Mouse (Mus musculus) small intestine, adult 2 months (tissue): ENCODE measurements around the gene Pbsn. TPM values are rescaled to one million over a fixed set of nuclear protein-coding genes. Genes with fewer than 3 reads are reported as not detected.
A peak's percentile ranks its signal among the peaks of the same experiment; 100 is the strongest.
"Not testable (repeated sequence)": the region's sequence is repeated elsewhere in the genome, so short reads cannot be mapped to it uniquely, and the experiment has no call there.

Experiments
- H3K27ac ChIP-seq: fragments of 200-500 bp; 2 replicates; pipeline ENCODE4 v1.5.1; 2012; ENCODE audit warnings: low read depth, low read length, control low read depth, inconsistent platforms; ENCODE audit not compliant: insufficient read depth
- H3K27me3 ChIP-seq: fragments of 200-500 bp; 2 replicates; pipeline ENCODE4 v1.6.1; 2012; ENCODE audit warnings: mild to moderate bottlenecking, moderate library complexity, low read length, inconsistent platforms; ENCODE audit not compliant: control insufficient read depth, insufficient read depth
- H3K36me3 ChIP-seq: fragments of 200-500 bp; 2 replicates; pipeline ENCODE4 v1.6.1; 2012; ENCODE audit warnings: mild to moderate bottlenecking, low read length, control low read depth, inconsistent platforms; ENCODE audit not compliant: control insufficient read depth, insufficient read depth
- H3K4me1 ChIP-seq: fragments of 200-500 bp; 2 replicates; pipeline ENCODE4 v1.6.1; 2012; ENCODE audit warnings: low read length, inconsistent platforms, mixed read lengths; ENCODE audit not compliant: control insufficient read depth, insufficient read depth, insufficient read length
- H3K4me3 ChIP-seq: fragments of 200-500 bp; 2 replicates; pipeline ENCODE4 v1.5.1; 2012; ENCODE audit warnings: low read depth, mild to moderate bottlenecking, control low read depth, inconsistent platforms, low read length, moderate library complexity
- CTCF ChIP-seq: fragments of 200-500 bp; IDR thresholded peaks from 2 replicates; pipeline ENCODE4 v1.5.1; 2012; ENCODE audit warnings: low read depth, mild to moderate bottlenecking, control low read depth, inconsistent platforms, low read length, moderate library complexity, mixed read lengths; ENCODE audit not compliant: insufficient replicate concordance, insufficient read length; ENCODE audit errors: extremely low read depth
- POLR2A ChIP-seq: fragments of 200-500 bp; IDR thresholded peaks from 2 replicates; pipeline ENCODE4 v1.6.1; 2012; ENCODE audit warnings: low read depth, mild to moderate bottlenecking, control low read depth, inconsistent platforms, low read length, moderate library complexity
- WGBS: fragments of 180-500 bp; shearing (Covaris S2); methylation state at CpG from one replicate; pipeline ENCODE4 v1.1.7; 2018; 5-methylcytosine and 5-hydroxymethylcytosine counted together
- polyA plus RNA-seq: library from polyadenylated mRNA; depleted of rRNA; stranded (reverse); fragments of >200 nt; gene quantifications from 2 replicates; pipeline ENCODE4 v1.2.3, GENCODE M21; 2012; rRNA removed

Pbsn gene
- not detected in 2 replicates for polyA plus RNA-seq

GRCm38 (mm10) chrX:77853523-77853922 lies at the start of gene Pbsn:
Gene Pbsn (minus strand): TSS chrX:77853623.
- Histone ChIP-seq H3K36me3 (no peaks in the 10 kb centered on the region), H3K4me1 (no peaks in the 10 kb centered on the region), H3K27ac (no peak within 1 kb of the TSS), H3K27me3 (no peaks in the 10 kb centered on the region), H3K4me3 (no peak within 1 kb of the TSS)
- WGBS: 88% methylated on average over 1 of the region's 1 CpGs
- TF ChIP-seq POLR2A (no peak), CTCF (no peak)

GRCm38 (mm10) chrX:77880033-77880432 lies 26.6 kb upstream of the Pbsn start:
- H3K36me3 ChIP-seq, H3K4me3 ChIP-seq, H3K27ac ChIP-seq, H3K27me3 ChIP-seq, H3K4me1 ChIP-seq: not testable (repeated sequence)
- 41% methylated on average over 2 of the region's 4 CpGs for WGBS

GRCm38 (mm10) chrX:77864458-77864857 lies 11.0 kb upstream of the Pbsn start, which contains the start of gene Gm14744:
Gene Gm14744 (plus strand): TSS chrX:77864758.
- WGBS: 92% methylated on average over 2 of the region's 2 CpGs
- H3K27ac ChIP-seq, H3K36me3 ChIP-seq, H3K4me3 ChIP-seq, H3K27me3 ChIP-seq, H3K4me1 ChIP-seq: not testable (repeated sequence)

- Histone ChIP-seq H3K4me3 (no peak overlapping the region), H3K27me3 (no peaks in the 10 kb centered on the region), H3K36me3 (no peaks in the 10 kb centered on the region), H3K4me1 (no peaks in the 10 kb centered on the region), H3K27ac (no peak overlapping the region)
- 45% methylated on average over 6 of the region's 6 CpGs for WGBS
- TF ChIP-seq CTCF (no peak), POLR2A (no peak)
Observed at GRCm38 (mm10) chrX:77812031-77812430, 41.4 kb downstream of the Pbsn start.

GRCm38 (mm10) chrX:77810608-77811206 lies 42.7 kb downstream of the Pbsn start:
- 13% methylated on average over 17 of the region's 17 CpGs for WGBS
- Histone ChIP-seq H3K4me3 (peak overlapping the region; percentile 54), H3K4me1 (no peaks in the 10 kb centered on the region), H3K27ac (peak overlapping the region; percentile 6; the same call in 1 of the 2 replicates), H3K27me3 (no peaks in the 10 kb centered on the region), H3K36me3 (no peaks in the 10 kb centered on the region)
- TF ChIP-seq POLR2A (no peak), CTCF (peak; percentile 63; the same call in 1 of the 2 replicates)

GRCm38 (mm10) chrX:77808602-77809001 lies 44.8 kb downstream of the Pbsn start:
- H3K4me1 ChIP-seq: no peaks in the 10 kb centered on the region

GRCm38 (mm10) chrX:77802293-77802692 lies 51.1 kb downstream of the Pbsn start:
- no peak for TF ChIP-seq POLR2A
- no peak for TF ChIP-seq CTCF
- H3K27ac ChIP-seq: no peak overlapping the region
- 55% methylated on average over 2 of the region's 2 CpGs for WGBS
- no peaks in the 10 kb centered on the region for H3K4me1 ChIP-seq
- no peak overlapping the region for H3K4me3 ChIP-seq
- H3K36me3 ChIP-seq: no peaks in the 10 kb centered on the region
- no peaks in the 10 kb centered on the region for H3K27me3 ChIP-seq

More at GRCm38 (mm10) chrX:77808602-77809001, 44.8 kb downstream of the Pbsn start:
- Histone ChIP-seq H3K27me3 (no peaks in the 10 kb centered on the region), H3K27ac (no peak overlapping the region), H3K4me3 (no peak overlapping the region), H3K36me3 (no peaks in the 10 kb centered on the region)
- TF ChIP-seq POLR2A (no peak), CTCF (peak; percentile 58; the same call in 1 of the 2 replicates)
- WGBS: 18% methylated on average over 2 of the region's 2 CpGs

GRCm38 (mm10) chrX:77801543-77801942 lies 51.9 kb downstream of the Pbsn start:
- Histone ChIP-seq H3K4me1 (no peaks in the 10 kb centered on the region), H3K27ac (no peak overlapping the region), H3K4me3 (no peak overlapping the region), H3K36me3 (no peaks in the 10 kb centered on the region), H3K27me3 (no peaks in the 10 kb centered on the region)
- TF ChIP-seq POLR2A: no peak
- no peak for TF ChIP-seq CTCF
- 50% methylated on average over 1 of the region's 1 CpGs for whole genome bisulfite sequencing
